Mouse (Mus musculus) CD8-positive naive resting alpha-beta T cell, adult 2 months (primary cell): ENCODE results near the gene Camta1.

Experiments used
- DNase-seq, 2 experiments: peaks; one replicate each; pipeline ENCODE4 v3.0.0; 2022; ENCODE audit warnings: low read depth in 2 of 2, low spot score in 2 of 2

The Camta1 gene

GRCm38 (mm10) chr4:151610266-151610665 lies 251.4 kb downstream of the Camta1 start:
- no peak for DNase-seq

- no peak for DNase-seq
Observed at GRCm38 (mm10) chr4:151604907-151605306, 256.8 kb downstream of the Camta1 start.

GRCm38 (mm10) chr4:151604481-151604880 lies 257.2 kb downstream of the Camta1 start:
- no peak for DNase-seq

GRCm38 (mm10) chr4:151603586-151603985 lies 258.1 kb downstream of the Camta1 start:
- DNase-seq: no peak

GRCm38 (mm10) chr4:151595116-151595515 lies 266.6 kb downstream of the Camta1 start:
- no peak for DNase-seq

GRCm38 (mm10) chr4:151593042-151593441 lies 268.6 kb downstream of the Camta1 start:
- no peak for DNase-seq

GRCm38 (mm10) chr4:151586074-151586473 lies 275.6 kb downstream of the Camta1 start:
- no peak for DNase-seq

- DNase-seq: no peak
Observed at GRCm38 (mm10) chr4:151577961-151578360, 283.7 kb downstream of the Camta1 start.

GRCm38 (mm10) chr4:151576291-151577108 lies 285.2 kb downstream of the Camta1 start:
- DNase-seq: no peak

- DNase-seq: no peak
Observed at GRCm38 (mm10) chr4:151572716-151573115, 289.0 kb downstream of the Camta1 start.

- no peak for DNase-seq
Observed at GRCm38 (mm10) chr4:151569586-151569985, 292.1 kb downstream of the Camta1 start.

GRCm38 (mm10) chr4:151568887-151569286 lies 292.8 kb downstream of the Camta1 start:
- no peak for DNase-seq

GRCm38 (mm10) chr4:151567105-151567504 lies 294.6 kb downstream of the Camta1 start:
- DNase-seq: no peak

- no peak for DNase-seq
Observed at GRCm38 (mm10) chr4:151555505-151555904, 306.2 kb downstream of the Camta1 start.

GRCm38 (mm10) chr4:151549523-151549922 lies 312.2 kb downstream of the Camta1 start:
- DNase-seq: no peak

- DNase-seq: no peak
Observed at GRCm38 (mm10) chr4:151545452-151545851, 316.2 kb downstream of the Camta1 start.

GRCm38 (mm10) chr4:151544191-151544590 lies 317.5 kb downstream of the Camta1 start:
- no peak for DNase-seq

GRCm38 (mm10) chr4:151540546-151540945 lies 321.1 kb downstream of the Camta1 start:
- DNase-seq: no peak

GRCm38 (mm10) chr4:151539881-151540280 lies 321.8 kb downstream of the Camta1 start:
- DNase-seq: no peak

- no peak for DNase-seq
Observed at GRCm38 (mm10) chr4:151539167-151539525, 322.5 kb downstream of the Camta1 start.

GRCm38 (mm10) chr4:151538446-151539166 lies 323.1 kb downstream of the Camta1 start:
- DNase-seq: no peak

- no peak for DNase-seq
Observed at GRCm38 (mm10) chr4:151535916-151536450, 325.7 kb downstream of the Camta1 start.
